Mouse (Mus musculus): ENCODE data around the gene Tprgl.
A peak's percentile ranks its signal among the peaks of the same experiment; 100 is the strongest.

- TF ChIP-seq RCOR1 (conservative IDR thresholded peaks at IDR 0.05; ENCODE audit: low read depth, low read length): peak; percentile 83
- no peak for TF ChIP-seq USF2 (conservative IDR thresholded peaks at IDR 0.05; ENCODE audit: low read depth, low read length)
- TF ChIP-seq POLR2A (IDR thresholded peaks at IDR 0.05; ENCODE audit: low read depth, low read length): no peak
- TF ChIP-seq HCFC1 (IDR thresholded peaks at IDR 0.05; ENCODE audit: low read depth, low read length): 0 out of 2 replicates have a peak, but pooled peaks have one; percentile 21
- TF ChIP-seq CTCF (conservative IDR thresholded peaks at IDR 0.05 in 1 of 2, IDR thresholded peaks at IDR 0.05 in 1 of 2; ENCODE audit: low read depth in 2 of 2, low read length in 2 of 2): no peak
- TF ChIP-seq RAD21 (IDR thresholded peaks at IDR 0.05; ENCODE audit: low read depth, low read length): no peak
- peak; percentile 94 for TF ChIP-seq EP300 (IDR thresholded peaks at IDR 0.05; ENCODE audit: low read length)
- TF ChIP-seq E2F4 (IDR thresholded peaks at IDR 0.05; ENCODE audit: insufficient replicate concordance, low read depth, low read length): no peak
- peak; percentile 68; the same call in 1 of the 2 replicates for TF ChIP-seq MAFK (IDR thresholded peaks at IDR 0.05; ENCODE audit: insufficient replicate concordance, low read length)
- no peak for TF ChIP-seq TBP (conservative IDR thresholded peaks at IDR 0.05; ENCODE audit: low read depth, low read length)
- TF ChIP-seq SIN3A (IDR thresholded peaks at IDR 0.05; ENCODE audit: low read length): peak; percentile 87
- peak; percentile 60; the same call in 1 of the 2 replicates for TF ChIP-seq CHD1 (IDR thresholded peaks at IDR 0.05; ENCODE audit: low read depth, low read length)
- 0 out of 2 replicates have a peak, but pooled peaks have one; percentile 21 for TF ChIP-seq MXI1 (IDR thresholded peaks at IDR 0.05; ENCODE audit: low read depth, low read length)
Observed at GRCm38 (mm10) chr4:154137139-154137538, 23.3 kb downstream of the Tprgl start.
